Mouse (Mus musculus) monocyte, adult 5-6 weeks (primary cell): ENCODE results near the gene Akr1e1. TPM values are rescaled to one million over a fixed set of nuclear protein-coding genes. Genes with fewer than 3 reads are reported as not detected.
A peak's percentile ranks its signal among the peaks of the same experiment; 100 is the strongest.
"Not testable (repeated sequence)": the region's sequence is repeated elsewhere in the genome, so short reads cannot be mapped to it uniquely, and the experiment has no call there.

Experiments
- ATAC-seq: fragments of 153-309, 156-312 bp; replicated peaks from 2 replicates; pipeline ENCODE4 v1.8.0; 2017; ENCODE audit warnings: mild to moderate bottlenecking; ENCODE audit not compliant: low TSS enrichment, insufficient number of reproducible peaks, severe bottlenecking, poor library complexity, low FRiP score
- total RNA-seq: library from RNA; stranded (forward); fragments of 200-1000, 200-491, 200-594 nt; gene quantifications from 3 replicates; pipeline ENCODE4 v1.2.3, GENCODE M21; 2017

The Akr1e1 gene
- total RNA-seq, result 1.8 to 10.7 TPM (median 3.5 TPM) in 3 replicates

- ATAC-seq, result peak; percentile 97
These were observed at the start of gene Akr1e1 for GRCm38 (mm10) chr13:4608961-4609409. TSS of gene Akr1e1 (minus strand) at chr13:4609174.

- ATAC-seq, result no peak
These were observed 49.4 kb upstream of the Akr1e1 start for GRCm38 (mm10) chr13:4658346-4658745.

- no peak for ATAC-seq
These were observed 47.5 kb upstream of the Akr1e1 start for GRCm38 (mm10) chr13:4656277-4657146.

- ATAC-seq, result no peak
These were observed 41.2 kb upstream of the Akr1e1 start for GRCm38 (mm10) chr13:4650190-4650589.

GRCm38 (mm10) chr13:4645248-4645647 lies 36.3 kb upstream of the Akr1e1 start:
- no peak for ATAC-seq

- no peak for ATAC-seq
These were observed 1.9 kb upstream of the Akr1e1 start for GRCm38 (mm10) chr13:4610902-4611301.

- ATAC-seq, result no peak
These were observed 444 bp downstream of the Akr1e1 start for GRCm38 (mm10) chr13:4608530-4608929.

- ATAC-seq, result no peak
These were observed 2.2 kb downstream of the Akr1e1 start for GRCm38 (mm10) chr13:4606821-4607220.

GRCm38 (mm10) chr13:4603431-4603830 lies 5.5 kb downstream of the Akr1e1 start:
- not testable (repeated sequence) for ATAC-seq

- ATAC-seq, result no peak
These were observed 32.1 kb downstream of the Akr1e1 start for GRCm38 (mm10) chr13:4576921-4577320.

GRCm38 (mm10) chr13:4573871-4574270 lies 35.1 kb downstream of the Akr1e1 start, which contains the start of gene Akr1c21:
TSS of gene Akr1c21 (plus strand) at chr13:4574075.
- ATAC-seq, result no peak

GRCm38 (mm10) chr13:4565996-4566395 lies 43.0 kb downstream of the Akr1e1 start:
- ATAC-seq, result no peak

- ATAC-seq, result no peak
These were observed 48.5 kb downstream of the Akr1e1 start for GRCm38 (mm10) chr13:4560500-4560899.

- ATAC-seq, result no peak
These were observed 49.8 kb downstream of the Akr1e1 start for GRCm38 (mm10) chr13:4559143-4559542.

Other genes with a start within 250 kb of the Akr1e1 start
- gene Akr1c6, start 174.9 kb downstream of the Akr1e1 start, total RNA-seq, result not detected in 3 replicates
- not detected in 3 replicates for gene Akr1c20, start 85.8 kb downstream of the Akr1e1 start, total RNA-seq
- not detected in 3 replicates for gene Akr1c21, start 35.1 kb downstream of the Akr1e1 start, total RNA-seq